Mouse (Mus musculus): ENCODE data around the gene Crybg2. TPM values are rescaled to one million over a fixed set of nuclear protein-coding genes. Genes with fewer than 3 reads are reported as not detected.

Gene Crybg2
- polyA plus RNA-seq, 1 experiment from 2014 or later: 6.0 TPM

DNA sequence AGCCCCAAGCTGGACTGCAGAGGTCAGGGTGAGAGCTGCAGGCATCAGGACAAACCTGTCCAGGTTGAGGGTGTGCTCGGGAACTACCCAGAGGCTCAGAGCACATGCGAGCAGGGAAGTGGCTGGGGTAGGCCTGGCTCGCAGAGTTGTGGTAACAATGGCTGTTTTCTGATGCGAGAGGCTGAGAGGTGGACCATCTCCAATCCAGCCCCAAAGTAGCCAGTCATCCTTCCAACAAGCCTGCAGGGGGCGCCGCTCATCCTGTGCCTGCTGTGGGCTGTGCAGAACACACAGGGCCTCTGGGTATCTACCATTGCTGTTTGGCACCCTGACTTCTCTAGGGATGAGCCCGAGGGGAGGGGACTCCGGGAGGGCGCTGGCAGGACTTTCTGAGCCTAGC, 59.0 kb downstream of the Crybg2 start:
- Histone ChIP-seq H3K36me3 (ENCODE audit: control insufficient read depth, insufficient read depth, low read length) (no peaks in the 10 kb centered on the region), H3K9me3 (ENCODE audit: control insufficient read depth, low read length) (no peaks in the 10 kb centered on the region), H3K4me3 (ENCODE audit: low read length) (no peak overlapping the region), H3K4me2 (replicated peaks; ENCODE audit: low read depth, low read length) (no peak overlapping the region), H3K27ac (ENCODE audit: low read depth, low read length) (no peak overlapping the region), H3K4me1 (ENCODE audit: control insufficient read depth, insufficient read depth, low read length) (0 out of 2 replicates have a peak, but pooled peaks cover 10% of the 10 kb centered on the region), H3K27me3 (ENCODE audit: control insufficient read depth, insufficient read depth, low read length) (no peaks in the 10 kb centered on the region), H3K9ac (ENCODE audit: low read depth, low read length) (no peak overlapping the region)
- 70% methylated on average over 9 of the region's 9 CpGs for WGBS
- ATAC-seq (ENCODE audit: low FRiP score, low TSS enrichment): no peak

DNA sequence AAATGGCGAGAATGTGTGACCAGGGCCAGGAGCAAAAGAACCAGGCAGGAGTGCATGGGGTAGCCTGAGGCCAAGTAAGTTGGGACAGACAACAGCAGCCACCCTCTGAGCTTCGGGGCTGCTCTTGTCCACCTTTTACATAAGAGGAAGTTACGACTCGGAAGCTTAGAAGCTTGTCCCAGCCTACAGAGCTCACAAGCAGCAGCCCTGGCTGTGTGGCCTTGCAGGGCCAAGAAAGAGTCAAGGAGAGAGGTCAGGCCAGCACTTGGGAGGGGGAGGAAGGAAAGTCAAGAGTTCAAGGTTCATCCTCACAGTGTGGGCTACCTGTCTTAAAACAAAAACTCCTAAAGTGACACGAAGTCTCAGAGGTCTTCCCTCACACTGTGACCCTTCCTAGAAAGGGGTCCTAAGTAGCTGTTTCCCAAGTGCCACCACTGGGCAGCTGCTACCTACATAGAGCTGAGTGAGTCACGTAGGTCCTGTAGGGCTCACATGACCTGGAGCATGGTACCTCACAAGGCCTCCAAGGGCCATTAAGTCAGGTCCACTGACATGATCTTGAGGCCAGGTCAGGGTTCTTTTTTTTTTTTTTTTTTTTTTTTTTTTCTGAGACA, 59.7 kb downstream of the Crybg2 start:
- no peak overlapping the region for H3K4me3 ChIP-seq (ENCODE audit: low read length)
- ATAC-seq (ENCODE audit: low FRiP score, low TSS enrichment): no peak
- WGBS: 67% methylated on average over 6 of the region's 6 CpGs
- no peaks in the 10 kb centered on the region for H3K9me3 ChIP-seq (ENCODE audit: control insufficient read depth, low read length)
- no peak overlapping the region for H3K4me2 ChIP-seq (replicated peaks; ENCODE audit: low read depth, low read length)
- no peak overlapping the region for H3K9ac ChIP-seq (ENCODE audit: low read depth, low read length)
- H3K36me3 ChIP-seq (ENCODE audit: control insufficient read depth, insufficient read depth, low read length): no peaks in the 10 kb centered on the region
- H3K4me1 ChIP-seq (ENCODE audit: control insufficient read depth, insufficient read depth, low read length): 0 out of 2 replicates have a peak, but pooled peaks cover 10% of the 10 kb centered on the region
- H3K27me3 ChIP-seq (ENCODE audit: control insufficient read depth, insufficient read depth, low read length): no peaks in the 10 kb centered on the region
- no peak overlapping the region for H3K27ac ChIP-seq (ENCODE audit: low read depth, low read length)

DNA sequence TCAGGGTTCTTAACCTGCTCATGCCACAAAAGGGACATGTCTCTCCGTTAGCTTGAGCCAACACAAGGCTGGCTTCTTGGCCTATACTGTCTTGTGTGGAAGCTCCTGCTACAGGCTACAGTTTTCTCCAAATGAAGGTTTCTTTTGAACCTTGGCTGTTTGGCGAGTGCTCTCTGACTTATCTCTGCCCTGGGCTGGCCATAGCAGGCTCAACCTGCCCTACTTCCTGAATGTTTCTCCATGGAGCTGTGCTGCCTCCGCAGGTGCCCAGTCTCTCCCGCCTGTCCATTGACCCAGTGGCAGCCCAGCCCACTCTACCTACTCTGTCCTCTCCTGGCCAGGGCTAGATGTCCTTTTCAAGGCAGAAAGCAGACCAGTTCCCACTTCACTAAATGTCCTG, 60.3 kb downstream of the Crybg2 start:
- 84% methylated on average over 4 of the region's 4 CpGs for WGBS
- no peak overlapping the region for H3K27ac ChIP-seq (ENCODE audit: low read depth, low read length)

DNA sequence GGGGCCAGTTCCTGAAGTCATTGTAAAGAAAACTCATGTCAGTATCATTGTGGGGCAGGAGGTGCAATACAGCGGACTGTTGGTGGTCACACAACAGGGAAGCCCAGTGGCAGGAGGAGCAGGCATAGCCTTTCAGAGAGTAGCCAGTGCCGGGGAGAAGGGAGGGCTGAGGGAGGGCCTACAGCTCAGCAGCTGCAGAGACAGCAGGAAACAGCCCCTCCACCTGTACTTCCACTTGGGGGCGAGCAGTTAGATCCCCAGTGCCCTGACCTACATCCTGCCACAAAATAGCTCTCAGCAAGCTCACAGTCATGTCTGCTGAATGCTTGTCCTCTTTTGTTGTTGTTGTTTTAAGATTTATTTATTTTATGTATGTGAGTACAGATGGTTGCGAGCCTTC, 61.0 kb downstream of the Crybg2 start:
- Histone ChIP-seq H3K4me2 (replicated peaks; ENCODE audit: low read depth, low read length) (no peak overlapping the region), H3K9ac (ENCODE audit: low read depth, low read length) (no peak overlapping the region), H3K36me3 (ENCODE audit: control insufficient read depth, insufficient read depth, low read length) (0 out of 2 replicates have a peak, but pooled peaks cover 5% of the 10 kb centered on the region), H3K4me1 (ENCODE audit: control insufficient read depth, insufficient read depth, low read length) (0 out of 2 replicates have a peak, but pooled peaks cover 11% of the 10 kb centered on the region), H3K4me3 (ENCODE audit: low read length) (no peak overlapping the region), H3K9me3 (ENCODE audit: control insufficient read depth, low read length) (no peaks in the 10 kb centered on the region), H3K27ac (ENCODE audit: low read depth, low read length) (no peak overlapping the region), H3K27me3 (ENCODE audit: control insufficient read depth, insufficient read depth, low read length) (no peaks in the 10 kb centered on the region)
- WGBS: 45% methylated on average over 4 of the region's 4 CpGs
- ATAC-seq (ENCODE audit: low FRiP score, low TSS enrichment): no peak

More for the DNA sequence above, 60.3 kb downstream of the Crybg2 start:
- 0 out of 2 replicates have a peak, but pooled peaks cover 10% of the 10 kb centered on the region for H3K4me1 ChIP-seq (ENCODE audit: control insufficient read depth, insufficient read depth, low read length)
- no peaks in the 10 kb centered on the region for H3K9me3 ChIP-seq (ENCODE audit: control insufficient read depth, low read length)
- H3K9ac ChIP-seq (ENCODE audit: low read depth, low read length): no peak overlapping the region
- ATAC-seq (ENCODE audit: low FRiP score, low TSS enrichment): no peak
- H3K36me3 ChIP-seq (ENCODE audit: control insufficient read depth, insufficient read depth, low read length): no peaks in the 10 kb centered on the region
- no peak overlapping the region for H3K4me3 ChIP-seq (ENCODE audit: low read length)
- H3K4me2 ChIP-seq (replicated peaks; ENCODE audit: low read depth, low read length): no peak overlapping the region
- no peaks in the 10 kb centered on the region for H3K27me3 ChIP-seq (ENCODE audit: control insufficient read depth, insufficient read depth, low read length)

DNA sequence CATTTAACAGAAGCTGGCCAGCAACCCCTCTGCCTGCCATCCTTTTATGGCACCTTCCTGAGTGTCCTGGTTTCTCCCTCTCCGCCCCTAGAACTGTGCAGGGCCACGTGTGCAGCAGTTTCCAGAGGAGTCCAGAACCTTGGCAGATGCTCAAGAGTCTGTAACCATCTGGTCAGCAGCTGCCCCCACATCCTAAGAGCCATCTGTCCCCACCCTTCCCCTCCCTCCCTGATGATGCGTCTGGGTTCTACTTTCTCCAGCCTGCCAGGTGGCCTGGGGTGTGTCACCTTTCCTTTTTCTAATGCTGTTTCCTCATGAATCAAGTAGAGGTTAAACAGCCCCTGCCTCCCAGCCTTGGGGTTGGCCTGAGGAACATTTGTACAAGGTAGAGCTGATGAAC, 61.7 kb downstream of the Crybg2 start:
- ATAC-seq (ENCODE audit: low FRiP score, low TSS enrichment): no peak
- Histone ChIP-seq H3K27ac (ENCODE audit: low read depth, low read length) (no peak overlapping the region), H3K4me2 (replicated peaks; ENCODE audit: low read depth, low read length) (no peak overlapping the region), H3K4me3 (ENCODE audit: low read length) (no peak overlapping the region), H3K27me3 (ENCODE audit: control insufficient read depth, insufficient read depth, low read length) (no peaks in the 10 kb centered on the region), H3K9ac (ENCODE audit: low read depth, low read length) (no peak overlapping the region), H3K36me3 (ENCODE audit: control insufficient read depth, insufficient read depth, low read length) (0 out of 2 replicates have a peak, but pooled peaks cover 5% of the 10 kb centered on the region), H3K9me3 (ENCODE audit: control insufficient read depth, low read length) (no peaks in the 10 kb centered on the region), H3K4me1 (ENCODE audit: control insufficient read depth, insufficient read depth, low read length) (peaks cover 16% of the 10 kb centered on the region; the same call in 1 of the 2 replicates)
- WGBS: 34% methylated on average over 3 of the region's 3 CpGs

DNA sequence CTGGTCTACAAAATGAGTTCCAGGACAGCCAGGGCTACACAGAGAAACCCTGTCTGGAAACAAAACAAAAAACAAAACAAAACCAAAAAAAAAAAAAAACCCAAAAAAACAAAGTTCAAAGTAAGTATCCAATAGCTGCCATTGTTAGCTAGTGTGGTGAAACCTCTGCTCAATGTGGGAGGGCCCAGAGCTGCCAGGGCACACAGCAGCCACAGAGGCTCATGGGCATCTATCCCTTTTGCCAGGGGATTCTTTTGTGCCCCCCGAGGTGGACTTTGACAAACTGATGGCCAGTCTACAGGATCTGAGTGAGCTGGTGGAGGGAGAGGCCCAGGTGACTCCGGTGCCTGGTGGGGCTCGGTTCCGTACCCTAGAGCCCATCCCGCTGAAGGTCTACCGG, 62.5 kb downstream of the Crybg2 start:
- H3K9ac ChIP-seq (ENCODE audit: low read depth, low read length): no peak overlapping the region
- no peak overlapping the region for H3K4me3 ChIP-seq (ENCODE audit: low read length)
- whole genome bisulfite sequencing: 97% methylated on average over 6 of the region's 6 CpGs
- no peaks in the 10 kb centered on the region for H3K9me3 ChIP-seq (ENCODE audit: control insufficient read depth, low read length)
- H3K27me3 ChIP-seq (ENCODE audit: control insufficient read depth, insufficient read depth, low read length): no peaks in the 10 kb centered on the region
- no peak overlapping the region for H3K27ac ChIP-seq (ENCODE audit: low read depth, low read length)
- 0 out of 2 replicates have a peak, but pooled peaks cover 5% of the 10 kb centered on the region for H3K36me3 ChIP-seq (ENCODE audit: control insufficient read depth, insufficient read depth, low read length)
- peaks cover 20% of the 10 kb centered on the region; the same call in 1 of the 2 replicates for H3K4me1 ChIP-seq (ENCODE audit: control insufficient read depth, insufficient read depth, low read length)
- H3K4me2 ChIP-seq (replicated peaks; ENCODE audit: low read depth, low read length): no peak overlapping the region
- ATAC-seq (ENCODE audit: low FRiP score, low TSS enrichment): no peak

DNA sequence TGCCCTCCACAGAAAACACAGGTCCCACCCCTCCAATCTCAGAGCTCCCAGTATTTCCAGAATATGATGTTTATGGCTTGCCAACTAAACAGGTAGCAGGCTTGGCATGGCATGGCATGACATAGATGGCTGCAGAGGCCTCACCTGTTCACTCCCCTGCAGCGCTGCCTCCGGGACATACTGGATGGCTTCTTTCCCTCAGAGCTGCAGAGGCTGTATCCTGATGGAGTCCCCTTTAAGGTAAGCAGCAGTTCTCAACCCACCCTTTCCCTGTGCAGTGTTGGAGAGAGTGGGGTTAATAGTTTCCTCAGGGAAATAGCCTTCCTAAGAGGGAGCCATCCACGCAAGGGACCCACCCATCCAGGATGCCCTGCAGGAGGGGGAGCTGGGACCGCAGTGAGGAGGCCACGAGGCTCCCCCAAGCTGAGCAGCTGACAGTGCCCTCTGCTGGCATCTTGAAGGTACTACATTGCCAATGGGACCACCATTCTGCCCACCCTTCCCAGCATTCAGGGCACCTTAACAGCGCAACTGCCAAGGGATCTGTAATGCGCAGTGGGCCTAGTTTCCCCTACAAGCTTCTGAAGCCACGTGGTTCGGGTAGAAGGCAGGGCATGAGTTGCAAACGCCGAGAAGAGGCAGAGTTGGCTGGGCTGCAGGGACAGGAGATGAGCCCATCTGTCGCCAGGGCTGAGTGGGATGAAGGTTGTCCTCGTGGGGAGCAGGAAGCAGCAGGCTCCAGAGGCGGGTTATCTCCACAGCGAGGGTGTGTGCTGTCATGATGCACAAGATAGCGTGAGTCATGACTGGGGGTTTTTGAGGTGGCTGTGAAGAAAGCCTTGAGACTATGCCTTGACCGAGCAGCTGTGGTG, 63.3 kb downstream of the Crybg2 start:
- Histone ChIP-seq H3K4me1 (ENCODE audit: control insufficient read depth, insufficient read depth, low read length) (peaks cover 14% of the 10 kb centered on the region), H3K4me2 (replicated peaks; ENCODE audit: low read depth, low read length) (no peak overlapping the region)
- 35% methylated on average over 17 of the region's 17 CpGs for WGBS

DNA sequence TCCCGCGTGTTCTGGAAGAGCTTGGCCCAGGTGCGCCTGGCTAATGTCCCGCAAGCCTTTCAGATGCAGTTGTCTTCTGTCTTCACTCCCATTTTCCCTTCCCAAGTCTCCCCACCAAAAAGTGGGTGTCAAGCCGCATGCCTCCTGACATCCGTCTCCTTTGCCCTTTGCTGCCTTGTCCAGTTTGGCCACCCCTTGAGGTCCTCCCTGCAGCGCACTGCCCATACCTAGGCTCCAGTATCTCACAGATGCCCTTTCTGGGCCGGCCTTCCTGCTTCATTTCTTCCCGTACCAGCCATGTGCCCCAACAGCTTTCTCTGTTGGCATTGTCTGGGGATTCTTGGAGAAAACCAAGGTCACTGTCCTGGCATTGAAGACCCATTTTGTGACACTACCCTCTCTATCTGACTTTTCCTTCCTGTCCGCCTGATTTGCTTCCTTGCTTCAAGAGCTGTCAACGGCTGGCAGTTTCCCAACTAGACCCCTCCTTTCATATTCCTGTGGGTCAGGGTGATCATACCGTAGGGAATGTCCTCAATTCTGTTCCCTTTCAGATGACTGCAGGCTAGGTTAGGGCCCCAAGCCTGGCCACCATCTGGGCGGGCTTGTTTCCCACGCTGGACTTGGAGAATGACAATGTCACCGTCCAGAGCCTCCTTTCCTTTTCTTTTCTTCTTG, 64.9 kb downstream of the Crybg2 start:
- Histone ChIP-seq H3K9me3 (ENCODE audit: control insufficient read depth, low read length) (no peaks in the 10 kb centered on the region), H3K27me3 (ENCODE audit: control insufficient read depth, insufficient read depth, low read length) (no peaks in the 10 kb centered on the region), H3K36me3 (ENCODE audit: control insufficient read depth, insufficient read depth, low read length) (peaks cover 5% of the 10 kb centered on the region; the same call in 1 of the 2 replicates), H3K27ac (ENCODE audit: low read depth, low read length) (no peak overlapping the region), H3K4me3 (ENCODE audit: low read length) (no peak overlapping the region), H3K4me1 (ENCODE audit: control insufficient read depth, insufficient read depth, low read length) (peaks cover 20% of the 10 kb centered on the region), H3K4me2 (replicated peaks; ENCODE audit: low read depth, low read length) (no peak overlapping the region), H3K9ac (ENCODE audit: low read depth, low read length) (no peak overlapping the region)
- ATAC-seq (ENCODE audit: low FRiP score, low TSS enrichment): no peak
- WGBS: 86% methylated on average over 15 of the region's 15 CpGs

More for the DNA sequence above, 63.3 kb downstream of the Crybg2 start:
- ATAC-seq (ENCODE audit: low FRiP score, low TSS enrichment): no peak
- Histone ChIP-seq H3K9me3 (ENCODE audit: control insufficient read depth, low read length) (no peaks in the 10 kb centered on the region), H3K9ac (ENCODE audit: low read depth, low read length) (no peak overlapping the region), H3K27ac (ENCODE audit: low read depth, low read length) (no peak overlapping the region), H3K4me3 (ENCODE audit: low read length) (no peak overlapping the region), H3K27me3 (ENCODE audit: control insufficient read depth, insufficient read depth, low read length) (no peaks in the 10 kb centered on the region), H3K36me3 (ENCODE audit: control insufficient read depth, insufficient read depth, low read length) (0 out of 2 replicates have a peak, but pooled peaks cover 5% of the 10 kb centered on the region)

Data from kidney, embryonic 14.5 days (tissue).